Mouse (Mus musculus): Measurements from ENCODE around the gene Lbp. TPM values are rescaled to one million over a fixed set of nuclear protein-coding genes. Genes with fewer than 3 reads are reported as not detected.

Gene Lbp
- polyA plus RNA-seq, 1 experiment from 2014 or later = 10.1 TPM

- Histone ChIP-seq H3K9me3 (replicated peaks; ENCODE audit: control insufficient read depth, low read length) (no peaks in the 10 kb centered on the region), H3K36me3 (ENCODE audit: control insufficient read depth, insufficient read depth, low read length) (no peaks in the 10 kb centered on the region), H3K4me3 (ENCODE audit: low read depth, low read length) (no peak overlapping the region), H3K27me3 (ENCODE audit: control insufficient read depth, insufficient read depth, low read length) (peaks cover 32% of the 10 kb centered on the region), H3K4me1 (ENCODE audit: control insufficient read depth, insufficient read depth, low read length) (no peaks in the 10 kb centered on the region), H3K9ac (ENCODE audit: low read depth, low read length) (no peak overlapping the region), H3K4me2 (no peak overlapping the region), H3K27ac (ENCODE audit: low read depth, low read length) (no peak overlapping the region)
- no peak for ATAC-seq (replicated peaks; ENCODE audit: insufficient number of reproducible peaks, low FRiP score, low TSS enrichment)
- 59% methylated on average over 7 of the region's 7 CpGs for WGBS (ENCODE audit: insufficient replicate concordance)
Observed at GRCm38 (mm10) chr2:158373516-158373915, 67.2 kb downstream of the Lbp start.

DNA sequence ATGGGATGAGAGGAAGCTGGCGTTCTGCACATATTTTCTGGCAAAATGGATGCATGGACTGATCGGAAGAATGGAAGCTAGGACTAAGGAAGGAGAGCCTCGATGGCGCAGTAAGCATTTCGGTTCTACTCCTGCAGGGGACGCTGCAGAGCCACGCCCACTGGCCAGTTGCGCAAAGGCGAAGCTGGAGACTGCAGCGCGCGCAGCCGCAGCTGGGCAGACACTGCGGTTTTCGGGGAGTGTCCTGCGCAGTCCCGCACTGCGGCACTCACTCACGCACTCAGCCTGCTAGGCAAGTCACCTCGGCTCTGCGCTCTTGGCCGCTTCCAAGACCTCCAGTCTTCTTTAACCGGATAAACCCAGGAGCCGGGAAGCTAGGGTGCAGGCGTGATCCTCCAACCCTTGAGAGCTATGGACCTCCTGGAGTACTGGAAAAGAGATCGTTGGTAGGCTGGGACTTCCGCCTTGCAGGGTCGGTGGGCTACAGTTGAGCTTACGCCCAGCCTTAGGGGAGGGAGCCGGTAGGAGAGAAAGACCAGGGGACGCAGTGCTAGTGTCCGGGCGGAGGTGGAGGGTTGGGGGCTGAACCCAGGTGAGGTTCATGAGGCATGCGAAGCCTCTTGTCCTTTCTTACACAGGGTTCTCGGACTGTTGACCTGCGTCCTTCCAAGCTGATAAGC lies 69.3 kb downstream of the Lbp start, which contains the start of gene Snhg11:
TSS of gene Snhg11 (plus strand) at position 196 of the 680 bp plus-strand sequence.
- no peaks in the 10 kb centered on the region for H3K4me1 ChIP-seq (ENCODE audit: control insufficient read depth, insufficient read depth, low read length)
- H3K27me3 ChIP-seq (ENCODE audit: control insufficient read depth, insufficient read depth, low read length) = peaks cover 32% of the 10 kb centered on the region
- 1% methylated on average over 36 of the region's 36 CpGs for WGBS (ENCODE audit: insufficient replicate concordance)
- H3K9me3 ChIP-seq (replicated peaks; ENCODE audit: control insufficient read depth, low read length) = no peaks in the 10 kb centered on the region
- H3K9ac ChIP-seq (ENCODE audit: low read depth, low read length) = 0 out of 2 replicates have a peak within 1 kb of the TSS, but pooled peaks have one; percentile 46
- peak within 1 kb of the TSS; percentile 36 for H3K4me3 ChIP-seq (ENCODE audit: low read depth, low read length)
- no peaks in the 10 kb centered on the region for H3K36me3 ChIP-seq (ENCODE audit: control insufficient read depth, insufficient read depth, low read length)
- peak within 1 kb of the TSS; percentile 67 for H3K4me2 ChIP-seq
- H3K27ac ChIP-seq (ENCODE audit: low read depth, low read length) = no peak within 1 kb of the TSS
- no peak for ATAC-seq (replicated peaks; ENCODE audit: insufficient number of reproducible peaks, low FRiP score, low TSS enrichment)

DNA sequence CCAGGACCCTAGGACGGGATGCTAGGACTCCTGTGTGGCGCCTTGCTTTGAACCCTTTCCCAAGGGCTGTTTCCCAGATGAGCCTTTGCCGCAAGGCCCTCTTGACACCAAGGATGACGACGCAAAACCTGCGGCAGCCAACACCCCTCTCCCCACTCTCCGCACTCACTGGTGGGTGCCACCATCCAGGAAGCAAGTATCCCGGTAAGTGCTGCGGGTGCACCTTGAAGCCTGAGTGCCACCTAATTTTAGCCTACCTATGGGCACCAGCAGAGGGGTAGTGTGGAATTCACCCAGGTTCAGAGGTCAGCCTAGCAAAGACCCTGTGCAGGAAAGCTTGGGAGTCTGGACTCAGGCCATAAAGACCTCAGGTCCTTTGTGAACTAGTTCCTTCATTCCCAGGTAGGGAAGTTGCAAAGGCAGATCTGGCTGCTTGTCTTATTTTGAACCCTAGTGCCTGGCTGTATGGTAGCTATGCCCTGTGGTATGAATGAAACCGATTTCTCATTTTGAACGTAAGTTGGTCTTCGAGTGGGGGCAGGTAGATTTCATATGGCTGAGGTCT lies 69.9 kb downstream of the Lbp start:
- Histone ChIP-seq H3K27me3 (ENCODE audit: control insufficient read depth, insufficient read depth, low read length) (peaks cover 32% of the 10 kb centered on the region), H3K27ac (ENCODE audit: low read depth, low read length) (no peak overlapping the region), H3K9ac (ENCODE audit: low read depth, low read length) (no peak overlapping the region), H3K36me3 (ENCODE audit: control insufficient read depth, insufficient read depth, low read length) (no peaks in the 10 kb centered on the region), H3K4me1 (ENCODE audit: control insufficient read depth, insufficient read depth, low read length) (no peaks in the 10 kb centered on the region), H3K9me3 (replicated peaks; ENCODE audit: control insufficient read depth, low read length) (no peaks in the 10 kb centered on the region), H3K4me2 (peak overlapping the region; percentile 67), H3K4me3 (ENCODE audit: low read depth, low read length) (peak overlapping the region; percentile 36; the same call in 1 of the 2 replicates)
- no peak for ATAC-seq (replicated peaks; ENCODE audit: insufficient number of reproducible peaks, low FRiP score, low TSS enrichment)
- WGBS (ENCODE audit: insufficient replicate concordance) = 21% methylated on average over 12 of the region's 12 CpGs

GRCm38 (mm10) chr2:158376798-158377197 lies 70.5 kb downstream of the Lbp start:
- Histone ChIP-seq H3K4me3 (ENCODE audit: low read depth, low read length) (no peak overlapping the region), H3K4me2 (no peak overlapping the region), H3K4me1 (ENCODE audit: control insufficient read depth, insufficient read depth, low read length) (no peaks in the 10 kb centered on the region), H3K27me3 (ENCODE audit: control insufficient read depth, insufficient read depth, low read length) (peaks cover 32% of the 10 kb centered on the region), H3K36me3 (ENCODE audit: control insufficient read depth, insufficient read depth, low read length) (no peaks in the 10 kb centered on the region), H3K9me3 (replicated peaks; ENCODE audit: control insufficient read depth, low read length) (no peaks in the 10 kb centered on the region), H3K9ac (ENCODE audit: low read depth, low read length) (no peak overlapping the region), H3K27ac (ENCODE audit: low read depth, low read length) (no peak overlapping the region)
- no peak for ATAC-seq (replicated peaks; ENCODE audit: insufficient number of reproducible peaks, low FRiP score, low TSS enrichment)
- 59% methylated on average over 7 of the region's 7 CpGs for WGBS (ENCODE audit: insufficient replicate concordance)

- no peak for ATAC-seq (replicated peaks; ENCODE audit: insufficient number of reproducible peaks, low FRiP score, low TSS enrichment)
- 88% methylated on average over 1 of the region's 1 CpGs for WGBS (ENCODE audit: insufficient replicate concordance)
- no peaks in the 10 kb centered on the region for H3K4me1 ChIP-seq (ENCODE audit: control insufficient read depth, insufficient read depth, low read length)
- no peak overlapping the region for H3K4me2 ChIP-seq
- no peak overlapping the region for H3K9ac ChIP-seq (ENCODE audit: low read depth, low read length)
- no peaks in the 10 kb centered on the region for H3K36me3 ChIP-seq (ENCODE audit: control insufficient read depth, insufficient read depth, low read length)
- no peak overlapping the region for H3K4me3 ChIP-seq (ENCODE audit: low read depth, low read length)
- H3K27ac ChIP-seq (ENCODE audit: low read depth, low read length) = no peak overlapping the region
- H3K9me3 ChIP-seq (replicated peaks; ENCODE audit: control insufficient read depth, low read length) = no peaks in the 10 kb centered on the region
- peaks cover 32% of the 10 kb centered on the region for H3K27me3 ChIP-seq (ENCODE audit: control insufficient read depth, insufficient read depth, low read length)
Observed at GRCm38 (mm10) chr2:158377811-158378210, 71.5 kb downstream of the Lbp start.

DNA sequence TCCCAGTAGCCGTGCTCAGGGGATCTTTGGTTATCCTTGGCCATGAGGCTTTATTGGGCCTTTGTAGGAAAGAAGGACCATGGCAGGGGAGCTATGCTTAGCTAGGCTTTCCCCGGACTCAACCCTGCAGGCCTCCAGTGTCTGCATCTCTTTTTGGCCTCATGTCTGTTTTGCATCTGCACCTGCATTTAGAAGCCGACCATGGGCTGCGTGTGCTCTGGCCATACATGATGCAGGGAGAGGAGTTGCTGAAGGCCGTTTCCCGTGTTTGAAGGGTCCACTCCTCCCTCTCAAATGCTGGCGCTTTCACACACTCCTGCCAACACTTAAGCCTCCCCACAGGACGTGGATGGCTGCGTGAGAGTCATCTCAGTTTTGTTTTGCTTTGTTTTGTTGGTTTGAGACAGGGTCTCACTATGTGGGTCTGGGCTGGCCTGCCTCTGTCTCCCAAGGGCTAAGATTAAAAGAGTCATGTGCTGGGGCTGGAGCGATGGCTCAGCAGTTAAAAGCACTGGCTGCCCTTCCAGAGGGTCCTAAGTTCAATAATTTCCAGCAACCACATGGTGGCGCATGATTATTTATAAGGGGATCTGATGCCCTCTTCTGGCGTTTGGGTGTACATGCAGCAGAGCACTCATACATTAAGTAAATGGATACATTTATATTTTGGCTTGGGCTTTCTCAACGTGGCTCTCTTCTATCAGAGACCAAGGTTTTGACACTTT lies 73.2 kb downstream of the Lbp start:
- no peak overlapping the region for H3K9ac ChIP-seq (ENCODE audit: low read depth, low read length)
- no peaks in the 10 kb centered on the region for H3K36me3 ChIP-seq (ENCODE audit: control insufficient read depth, insufficient read depth, low read length)
- no peaks in the 10 kb centered on the region for H3K9me3 ChIP-seq (replicated peaks; ENCODE audit: control insufficient read depth, low read length)
- H3K27ac ChIP-seq (ENCODE audit: low read depth, low read length) = no peak overlapping the region
- 42% methylated on average over 13 of the region's 13 CpGs for WGBS (ENCODE audit: insufficient replicate concordance)
- no peak overlapping the region for H3K4me2 ChIP-seq
- peaks cover 21% of the 10 kb centered on the region for H3K27me3 ChIP-seq (ENCODE audit: control insufficient read depth, insufficient read depth, low read length)
- no peak overlapping the region for H3K4me3 ChIP-seq (ENCODE audit: low read depth, low read length)
- no peaks in the 10 kb centered on the region for H3K4me1 ChIP-seq (ENCODE audit: control insufficient read depth, insufficient read depth, low read length)
- no peak for ATAC-seq (replicated peaks; ENCODE audit: insufficient number of reproducible peaks, low FRiP score, low TSS enrichment)

Other genes with a start within 250 kb of the Lbp start
- gene Tgm2, start 160.1 kb upstream of the Lbp start, polyA plus RNA-seq (2014; fragmentation: Nextera tagmentation; extraction: Ambion mirVana) = 129 and 130 TPM in 2 replicates
- gene D630003M21Rik, start 77.3 kb upstream of the Lbp start, polyA plus RNA-seq (2014; fragmentation: Nextera tagmentation; extraction: Ambion mirVana) = 0.37 and 0.57 TPM in 2 replicates
- not detected in 2 replicates for gene Bpi, start 48.4 kb upstream of the Lbp start, polyA plus RNA-seq (2014; fragmentation: Nextera tagmentation; extraction: Ambion mirVana)
- 1.3 and 1.6 TPM in 2 replicates for gene Snhg11, start 69.1 kb downstream of the Lbp start, polyA plus RNA-seq (2014; fragmentation: Nextera tagmentation; extraction: Ambion mirVana)
- gene Ralgapb, start 103.4 kb downstream of the Lbp start, polyA plus RNA-seq (2014; fragmentation: Nextera tagmentation; extraction: Ambion mirVana) = 13.2 and 16.5 TPM in 2 replicates
- not detected in 2 replicates for gene Adig, start 196.1 kb downstream of the Lbp start, polyA plus RNA-seq (2014; fragmentation: Nextera tagmentation; extraction: Ambion mirVana)
- gene Arhgap40, start 206.3 kb downstream of the Lbp start, polyA plus RNA-seq (2014; fragmentation: Nextera tagmentation; extraction: Ambion mirVana) = not detected in 2 replicates